Mouse (Mus musculus) heart, postnatal 0 days (tissue): ENCODE data around the gene Nefh.

Experiments used
- CTCF ChIP-seq: IDR thresholded peaks from 2 replicates; pipeline ENCODE4 v1.5.1; 2016; ENCODE audit warnings: antibody characterized with exemption, control low read depth, low read depth
- EP300 ChIP-seq: IDR thresholded peaks from 2 replicates; pipeline ENCODE4 v1.6.1; 2016; ENCODE audit warnings: antibody characterized with exemption, low read depth

DNA sequence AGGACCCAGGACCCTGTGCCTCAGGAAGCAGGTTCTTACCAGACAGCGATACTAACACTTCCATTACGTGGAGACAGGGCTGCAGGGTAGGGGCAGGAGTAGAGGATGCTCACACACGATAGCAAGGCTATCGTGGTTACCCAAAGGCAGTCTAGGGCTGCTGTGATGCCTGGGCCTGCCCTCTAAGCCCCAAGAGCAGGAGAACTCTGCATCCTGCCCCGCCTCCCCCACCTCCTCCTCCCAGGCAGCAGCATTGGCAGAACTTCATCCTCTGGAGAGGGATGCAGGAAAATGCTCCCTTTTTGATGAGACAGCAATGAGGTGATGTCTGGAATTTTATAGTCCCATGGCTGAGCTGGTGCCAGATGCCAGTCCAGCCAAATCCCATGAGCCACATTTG lies 19.0 kb upstream of the Nefh start:
- no peak for TF ChIP-seq EP300
- TF ChIP-seq CTCF, result no peak
